Mouse (Mus musculus) liver (tissue): Measurements from ENCODE around the gene Ctdspl.

Experiments used
- DNase-seq: peaks from one replicate; pipeline ENCODE4 v3.0.0-alpha.2; 2020; ENCODE audit warnings: mixed read lengths

The Ctdspl gene

DNA sequence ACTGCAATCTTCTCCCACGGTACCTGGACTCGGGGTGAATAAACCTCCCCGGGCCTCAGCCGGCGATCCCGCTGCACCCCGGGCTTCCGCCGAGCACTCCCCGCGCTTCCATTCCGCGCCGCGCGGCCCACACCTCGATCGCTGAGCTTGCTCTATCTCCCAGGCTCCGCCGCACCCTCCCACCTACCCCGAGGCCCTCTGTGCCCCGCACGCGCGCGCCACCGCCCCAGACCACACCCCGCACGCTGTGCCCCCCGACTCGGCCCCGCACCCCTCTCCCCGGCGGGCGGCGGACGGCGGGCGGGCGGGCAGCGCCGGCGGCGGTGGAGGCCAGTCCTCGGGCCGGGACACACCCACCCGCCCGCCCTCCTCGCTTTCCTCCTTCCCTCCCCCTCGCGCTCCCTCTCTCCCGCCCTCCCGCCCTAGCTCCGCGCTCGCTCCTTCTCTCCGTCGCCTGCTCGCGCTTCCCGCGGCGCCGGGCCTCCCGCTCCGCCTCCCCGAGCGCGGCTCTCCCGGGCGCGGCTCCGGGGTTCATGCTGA lies at the start of gene Ctdspl:
Gene Ctdspl, plus strand, starts transcription at position 343 of the 540 bp plus-strand sequence.
- DNase-seq: peak; percentile 84

- no peak for DNase-seq
Measured at GRCm38 (mm10) chr9:118876902-118877301, 49.4 kb upstream of the Ctdspl start.

- no peak for DNase-seq
Measured at GRCm38 (mm10) chr9:118877365-118878008, 48.8 kb upstream of the Ctdspl start.

DNA sequence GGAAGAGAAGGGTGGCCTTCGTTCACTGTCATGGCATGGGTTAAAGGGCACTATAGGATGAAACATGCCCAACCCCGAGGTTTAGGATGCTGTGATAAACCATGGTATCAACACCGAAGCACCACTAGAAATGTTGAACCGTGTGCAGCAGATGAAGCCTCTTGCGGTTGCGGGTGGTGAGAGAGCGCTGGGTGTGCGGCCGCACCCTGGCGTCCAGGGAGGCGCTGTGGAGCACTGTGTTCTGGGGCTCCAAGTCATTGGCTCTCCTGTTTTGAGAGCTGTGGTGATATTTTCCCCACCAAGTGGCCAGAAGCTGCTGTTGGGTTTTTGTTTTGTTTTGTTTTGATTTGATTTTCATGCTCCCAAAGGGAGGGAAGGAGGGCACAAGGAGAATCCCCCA lies 47.7 kb upstream of the Ctdspl start:
- DNase-seq: no peak

DNA sequence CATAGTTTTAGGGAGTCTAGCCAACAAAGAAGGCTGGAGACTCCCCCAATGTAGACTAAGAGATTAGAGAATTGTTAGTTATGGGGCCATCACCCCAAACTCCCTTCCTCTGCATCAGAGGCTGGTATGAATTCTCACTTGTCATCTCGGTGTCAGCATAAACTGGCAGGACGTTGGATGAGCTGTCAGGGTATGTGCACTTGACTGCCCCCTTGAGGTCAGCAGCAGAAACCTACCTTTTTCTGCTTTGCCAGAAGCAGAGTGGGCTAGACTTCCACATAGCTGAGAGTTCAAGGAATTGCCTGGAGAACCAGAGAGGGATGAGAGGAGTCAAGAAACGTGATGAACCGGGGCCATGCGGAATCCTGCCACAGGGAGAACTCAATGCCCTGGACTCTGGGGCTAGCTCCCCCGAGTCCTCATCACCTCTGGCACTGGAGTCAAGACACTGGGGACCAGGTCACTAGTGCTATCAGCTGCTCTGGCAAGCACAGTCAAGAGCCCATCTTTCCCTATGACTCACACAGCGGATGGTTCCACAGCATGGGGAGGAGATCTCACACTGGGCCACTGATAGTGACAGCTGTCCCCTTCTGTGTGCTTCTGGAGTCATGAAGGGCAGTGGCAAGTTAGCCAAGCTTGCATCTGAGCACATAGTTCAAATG lies 44.8 kb upstream of the Ctdspl start:
- peak; percentile 23 for DNase-seq

- no peak for DNase-seq
Measured at GRCm38 (mm10) chr9:118881946-118882284, 44.3 kb upstream of the Ctdspl start.

GRCm38 (mm10) chr9:118883150-118883549 lies 43.1 kb upstream of the Ctdspl start:
- DNase-seq: no peak

DNA sequence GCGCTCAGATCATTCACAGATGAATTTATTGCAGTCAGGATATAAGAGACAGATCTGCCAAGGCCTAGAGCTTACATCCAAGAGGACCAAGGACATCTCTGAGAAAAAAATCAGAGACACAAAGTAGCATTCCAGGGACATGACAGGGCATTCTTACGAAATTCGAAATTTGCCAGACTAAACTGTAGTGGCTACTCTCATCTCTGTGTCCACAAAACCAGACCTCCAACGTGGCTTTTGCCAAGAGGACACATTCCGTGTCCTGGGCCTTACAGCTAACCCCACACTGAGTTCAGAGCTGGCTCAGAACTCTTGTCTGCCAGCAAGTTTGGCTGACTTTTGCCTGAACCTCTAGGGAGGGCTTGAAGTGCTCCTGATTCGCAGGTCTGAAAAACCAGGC lies 40.5 kb upstream of the Ctdspl start:
- DNase-seq: no peak

- no peak for DNase-seq
Measured at GRCm38 (mm10) chr9:118887201-118887600, 39.1 kb upstream of the Ctdspl start.

DNA sequence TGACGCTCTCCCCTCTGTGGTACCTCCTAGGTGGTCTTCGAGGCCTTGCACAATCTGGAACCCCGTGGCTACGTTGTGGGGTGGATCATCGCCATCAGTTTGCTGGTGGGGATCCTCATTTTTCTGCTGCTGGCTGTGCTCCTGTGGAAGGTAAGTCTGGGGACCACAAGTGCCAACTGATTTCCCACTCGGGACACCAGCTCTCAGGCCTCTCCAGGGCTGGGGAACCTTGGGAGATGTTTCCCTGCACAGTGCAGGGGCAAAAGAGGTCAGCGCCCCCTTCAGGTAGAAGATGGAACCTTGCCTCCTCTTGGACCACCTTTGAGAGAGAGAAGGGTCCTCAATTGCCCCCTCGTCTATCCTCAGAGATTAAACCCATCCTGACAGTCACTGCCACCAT lies 38.5 kb upstream of the Ctdspl start:
- DNase-seq: no peak

DNA sequence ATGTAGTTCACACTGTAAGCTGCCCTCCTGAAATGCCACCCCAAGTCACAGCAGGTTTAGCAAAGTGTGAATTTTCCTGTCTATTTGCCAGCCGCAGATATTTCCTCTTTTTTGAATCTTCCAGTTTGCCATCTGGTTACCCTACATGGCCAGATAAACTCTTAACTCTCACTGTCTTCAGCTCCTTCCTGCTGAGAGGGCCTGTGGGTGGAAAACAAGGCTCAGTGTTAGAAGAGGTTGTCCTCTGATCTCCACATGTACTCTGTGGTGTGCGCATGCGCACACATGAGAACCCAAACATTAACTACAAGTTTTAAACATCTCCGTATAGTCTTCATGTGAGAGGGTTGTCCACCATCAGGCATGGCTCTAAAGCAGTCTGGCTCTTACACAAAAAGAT lies 36.1 kb upstream of the Ctdspl start:
- DNase-seq: no peak

DNA sequence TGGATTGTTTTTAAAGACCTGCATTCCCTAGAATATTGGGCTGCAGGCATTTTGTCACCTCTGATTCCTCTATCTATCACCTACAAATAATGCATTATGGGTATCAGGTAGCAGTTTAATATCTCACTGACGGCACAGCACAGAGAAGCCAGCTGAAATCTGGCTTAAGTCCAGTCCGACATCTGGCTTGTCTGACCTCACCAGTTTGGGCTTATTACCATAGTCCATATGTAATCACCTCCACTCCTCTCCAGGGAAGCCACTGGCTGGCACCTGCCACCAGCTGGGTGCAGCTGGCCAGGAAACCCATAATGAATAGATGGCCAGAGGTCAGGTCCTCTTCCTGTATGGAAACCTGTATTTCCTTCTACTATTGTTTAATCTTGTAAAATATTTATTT lies 35.6 kb upstream of the Ctdspl start:
- DNase-seq: no peak

GRCm38 (mm10) chr9:118891068-118891467 lies 35.2 kb upstream of the Ctdspl start:
- no peak for DNase-seq

DNA sequence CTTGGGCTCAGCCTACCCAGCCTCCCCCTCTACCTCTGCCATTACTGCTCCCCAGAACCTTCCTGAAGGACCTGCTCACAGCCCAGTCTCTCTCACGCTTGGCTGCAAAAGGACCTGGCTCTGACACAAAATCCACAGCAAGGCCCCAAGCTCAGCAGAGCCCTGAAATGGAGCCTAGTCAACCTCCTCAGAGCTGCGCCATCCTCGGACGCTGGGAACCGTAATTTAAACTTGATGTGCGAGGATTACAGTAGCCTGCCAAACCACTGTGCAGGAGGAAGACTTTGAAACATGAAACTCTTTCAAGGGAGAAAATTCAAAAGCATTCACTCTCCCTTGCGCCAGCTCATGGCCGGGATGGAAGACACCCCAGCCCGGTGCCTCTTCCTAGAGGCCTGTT lies 34.7 kb upstream of the Ctdspl start:
- DNase-seq: no peak

GRCm38 (mm10) chr9:118895101-118895500 lies 31.2 kb upstream of the Ctdspl start:
- DNase-seq: no peak

- no peak for DNase-seq
Measured at GRCm38 (mm10) chr9:118900677-118901076, 25.6 kb upstream of the Ctdspl start.

GRCm38 (mm10) chr9:118901917-118902316 lies 24.3 kb upstream of the Ctdspl start:
- no peak for DNase-seq

DNA sequence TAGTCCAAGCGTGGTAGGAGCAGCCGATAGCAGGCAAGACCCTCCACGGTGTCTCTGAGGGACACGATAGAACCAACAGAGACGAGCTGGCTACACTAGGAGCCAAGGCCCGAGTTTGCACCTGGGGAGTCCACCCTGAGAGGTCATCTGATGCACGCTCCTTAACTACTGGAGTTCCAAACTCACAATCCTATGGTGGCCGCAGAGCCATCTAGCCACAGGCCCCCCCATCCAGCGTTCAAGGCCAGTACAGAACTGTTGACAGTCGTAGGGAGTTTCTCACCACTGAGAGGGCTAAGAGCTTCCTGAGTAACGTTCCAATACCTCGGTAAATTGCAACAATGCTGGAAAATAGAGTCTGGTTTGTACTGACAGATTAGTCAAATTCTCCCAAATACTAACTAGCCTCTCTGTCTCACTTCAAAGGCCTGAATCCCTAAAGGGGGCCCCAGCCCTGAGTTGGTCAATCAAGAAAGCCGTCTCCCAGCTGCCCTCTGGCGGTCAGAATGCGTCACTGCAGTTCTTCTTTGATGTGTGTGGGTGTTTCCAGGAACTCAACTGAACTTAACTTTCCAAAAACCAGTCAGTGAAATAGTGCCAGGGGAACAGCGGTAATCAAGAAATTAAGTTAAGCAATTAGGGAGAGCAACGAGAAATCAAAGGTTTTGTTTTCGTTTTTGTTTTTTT lies 18.2 kb upstream of the Ctdspl start:
- peak; percentile 74 for DNase-seq

DNA sequence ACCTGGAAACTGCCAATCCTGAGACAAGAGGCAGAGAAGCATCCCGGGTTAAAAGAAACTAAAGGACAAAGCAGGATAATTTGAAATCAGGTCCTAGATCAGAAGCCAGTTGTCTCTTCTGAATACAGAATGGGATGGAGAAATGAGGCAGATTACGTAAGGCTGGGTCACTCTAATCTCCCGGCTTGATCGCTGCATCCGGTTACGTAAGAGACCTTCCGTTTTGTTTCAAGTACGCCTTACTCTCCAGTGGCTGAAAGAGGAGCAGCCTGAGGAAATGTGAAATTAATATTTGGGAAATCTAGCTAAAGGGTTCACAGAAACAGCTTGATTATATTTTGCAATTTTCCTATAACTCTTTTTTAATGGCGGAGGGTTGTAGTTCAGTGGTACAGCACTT lies 13.2 kb upstream of the Ctdspl start:
- no peak for DNase-seq

GRCm38 (mm10) chr9:118913613-118914012 lies 12.6 kb upstream of the Ctdspl start:
- DNase-seq: no peak

DNA sequence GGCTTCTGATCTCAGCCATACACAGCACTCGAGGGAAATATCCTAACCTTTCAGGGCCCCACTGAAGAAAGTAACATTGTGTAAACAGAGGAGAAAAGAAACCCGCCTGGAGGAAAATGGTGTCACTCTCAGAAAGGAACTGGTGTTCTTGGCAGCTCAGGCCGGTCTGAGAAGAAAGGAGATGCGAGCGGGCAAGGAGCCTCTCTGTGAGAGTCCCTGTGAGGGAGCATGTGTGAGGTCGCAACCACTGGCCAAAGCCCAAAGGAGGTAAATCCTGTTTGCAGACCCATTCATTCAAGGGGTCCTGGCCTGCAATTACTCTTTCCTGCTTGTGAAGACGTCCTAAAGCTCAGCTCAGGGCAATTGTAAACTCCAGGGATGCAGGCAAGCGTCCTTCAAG lies 11.7 kb upstream of the Ctdspl start:
- no peak for DNase-seq

DNA sequence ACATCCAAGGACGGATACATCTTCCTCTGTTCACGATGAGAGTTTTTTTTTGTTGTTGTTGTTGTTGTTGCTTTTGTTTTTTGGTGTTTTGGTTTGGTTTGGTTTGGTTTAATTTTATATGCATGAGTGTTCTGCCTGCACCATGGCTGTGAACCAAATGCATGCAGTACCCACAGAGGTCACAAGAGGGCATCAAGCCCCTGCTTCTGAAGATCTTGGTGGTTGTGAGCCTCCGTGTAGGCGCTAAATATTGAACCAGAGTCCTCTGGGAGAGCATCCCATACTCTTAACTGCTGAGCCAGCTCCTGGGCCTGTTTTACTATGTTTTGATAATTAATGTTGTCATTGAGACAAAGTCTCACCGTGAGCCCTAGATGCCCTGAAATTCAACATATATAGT lies 11.0 kb upstream of the Ctdspl start:
- DNase-seq: peak; percentile 35

DNA sequence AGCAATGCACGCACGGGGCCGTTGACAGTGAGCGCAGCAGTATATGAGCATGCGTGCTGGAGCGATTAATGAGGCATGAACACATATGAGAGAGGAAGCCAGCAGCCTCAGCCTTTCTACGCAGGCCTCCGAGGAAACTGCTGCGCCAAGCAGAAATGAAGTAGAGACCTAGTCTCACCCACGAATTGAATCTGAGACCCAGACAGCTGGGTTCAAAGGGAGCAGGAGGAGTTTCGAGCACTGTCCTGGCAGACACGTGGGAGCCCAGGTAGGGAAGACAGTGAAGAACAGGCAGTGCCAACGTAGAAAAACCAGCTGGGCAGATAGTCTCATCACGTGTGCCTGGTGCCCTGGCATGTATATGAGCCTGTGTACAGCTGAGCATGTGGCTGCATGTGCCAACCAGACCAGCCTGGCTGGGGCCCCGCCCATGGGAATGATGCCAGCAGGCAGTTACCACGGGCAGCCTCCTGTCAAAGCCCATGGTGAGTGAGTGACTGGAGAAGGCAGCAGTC lies 6.5 kb upstream of the Ctdspl start:
- DNase-seq: no peak
